Mouse (Mus musculus): ENCODE data around the gene Tpx2.

The Tpx2 gene

DNA sequence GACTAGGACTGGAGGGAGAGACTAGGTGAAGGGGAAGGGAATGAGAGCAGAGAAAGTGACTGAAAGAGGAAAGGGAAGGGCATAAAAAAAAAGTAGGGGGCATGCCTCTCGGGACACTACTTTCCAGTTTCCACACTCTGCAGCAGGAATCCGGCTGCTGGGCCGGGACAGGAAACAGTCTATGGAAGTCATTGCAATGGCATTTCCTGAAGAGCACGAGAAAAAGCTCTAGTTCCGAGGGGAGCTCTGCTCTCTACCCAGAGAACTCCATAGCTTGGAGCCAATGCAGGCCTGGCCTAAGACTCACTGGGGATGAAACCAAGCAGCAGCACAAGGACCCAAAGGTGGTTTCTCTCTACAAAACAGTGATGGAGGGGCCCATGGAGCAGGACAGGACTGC lies 26.7 kb upstream of the Tpx2 start:
- peak; percentile 58 to 70 for DNase-seq

DNA sequence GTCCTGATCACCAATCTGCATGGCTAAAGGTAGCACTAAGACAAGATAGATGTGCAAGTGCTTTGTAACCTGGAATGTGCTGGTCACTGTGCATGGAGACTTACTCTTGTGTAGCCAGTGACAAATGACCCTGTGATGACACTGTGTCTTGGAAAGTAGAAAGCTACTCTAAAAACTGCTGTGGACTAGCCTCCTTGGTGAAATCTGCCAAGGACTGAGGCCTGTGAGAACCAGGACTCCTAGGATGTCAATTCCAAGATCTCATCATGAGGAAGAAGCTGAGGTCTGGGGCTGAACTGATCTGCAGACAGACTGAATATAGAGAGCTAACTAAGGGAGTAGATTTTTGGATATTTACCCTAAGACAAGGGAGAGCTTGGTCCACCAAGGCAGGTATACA lies 26.2 kb upstream of the Tpx2 start:
- DNase-seq: no peak

DNA sequence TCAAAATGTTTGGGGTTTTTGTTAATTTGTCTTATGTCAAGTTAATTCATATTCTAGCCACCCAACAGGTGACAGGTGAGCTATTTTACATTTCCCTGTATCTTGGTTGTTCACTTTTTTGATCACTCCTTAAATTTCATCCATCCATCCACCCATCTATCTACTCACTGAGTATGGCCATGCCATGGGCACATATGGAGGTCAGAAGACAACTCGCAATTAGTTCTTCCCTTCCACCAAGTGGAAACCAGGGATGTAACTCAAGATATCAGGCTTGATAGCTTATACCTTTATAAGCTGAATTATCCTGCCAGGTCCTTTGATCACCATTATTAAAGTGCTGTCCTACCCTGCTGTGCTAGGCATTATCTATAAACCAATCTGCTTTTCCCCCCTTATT lies 24.0 kb upstream of the Tpx2 start:
- no peak for DNase-seq

DNA sequence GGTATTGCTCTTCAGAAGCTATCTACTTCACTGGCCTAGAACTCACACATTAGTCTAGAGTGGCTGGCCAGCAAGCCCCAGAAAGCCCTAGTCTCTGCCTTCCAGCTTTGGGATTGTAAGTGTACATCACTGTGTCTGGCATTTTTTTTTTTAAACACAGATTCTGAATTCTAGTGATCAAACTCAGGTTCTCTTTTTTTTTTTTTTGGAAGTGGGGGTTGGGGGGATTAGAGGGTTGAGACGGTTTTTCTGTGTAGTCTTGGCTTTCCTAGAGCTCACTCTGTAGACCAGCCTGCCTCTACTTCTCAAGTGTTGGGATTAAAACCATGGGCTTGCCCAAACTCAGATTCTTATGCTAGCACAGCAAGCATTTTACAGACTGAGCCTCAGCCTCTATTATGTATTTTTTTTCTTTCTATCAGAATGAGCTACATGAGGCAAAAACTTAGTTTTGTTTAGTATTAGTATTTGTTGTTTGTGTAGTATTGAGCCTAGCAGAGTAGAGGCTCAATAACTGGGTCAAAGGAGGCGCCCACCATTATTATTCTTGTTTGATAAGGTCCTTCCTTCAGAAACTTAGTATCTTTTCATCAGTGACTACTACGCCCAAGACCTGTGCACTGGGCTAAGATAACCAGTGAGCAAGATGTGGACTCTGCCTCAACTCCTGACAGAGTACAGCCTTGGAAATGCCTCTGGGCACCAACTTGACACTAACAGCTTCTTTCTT lies 23.2 kb upstream of the Tpx2 start:
- no peak for DNase-seq

DNA sequence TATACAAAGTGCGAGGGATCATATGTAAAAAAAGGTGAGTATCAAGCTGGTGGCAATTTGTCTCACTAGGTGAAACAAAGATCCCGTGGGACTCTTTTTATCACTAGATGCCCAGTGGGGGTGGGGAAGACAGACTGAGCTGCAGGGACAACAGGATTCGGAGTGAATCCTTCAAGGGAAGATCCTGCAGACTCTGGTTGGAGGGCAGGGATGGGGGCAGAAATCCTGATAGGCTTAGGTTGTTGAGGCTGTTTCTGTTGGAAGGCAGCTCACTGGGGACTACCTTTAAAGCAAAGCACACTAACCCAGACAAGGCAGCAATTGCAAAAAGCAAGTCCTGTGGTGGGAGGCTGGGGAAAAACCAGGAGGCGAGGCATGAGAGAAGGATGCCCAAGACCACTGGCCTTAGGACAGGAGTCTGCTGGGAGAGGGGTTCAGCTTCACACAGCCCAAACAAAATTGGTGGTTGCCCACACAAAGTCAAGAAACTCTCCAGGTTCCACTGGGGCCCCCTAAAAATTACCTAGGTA lies 22.5 kb upstream of the Tpx2 start:
- no peak for DNase-seq

DNA sequence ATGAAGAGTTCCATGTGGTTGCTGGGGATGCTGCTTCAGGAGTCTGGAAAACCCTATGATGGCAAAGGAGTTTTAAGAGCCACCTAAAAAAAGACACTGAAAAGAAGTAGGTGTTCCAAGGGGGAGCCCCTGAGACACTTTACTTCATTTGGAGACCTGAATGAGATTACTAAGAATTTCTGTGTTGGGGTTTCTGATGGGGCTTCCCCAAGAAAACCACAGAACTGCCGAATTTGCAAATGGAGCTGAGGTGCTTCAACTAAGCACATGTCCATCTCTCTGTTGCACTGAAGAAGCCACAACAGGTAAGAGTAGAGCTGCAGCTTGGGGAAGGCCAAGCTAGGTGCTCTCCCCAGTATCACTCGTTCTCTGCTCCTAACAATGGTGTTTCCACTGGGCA lies 22.1 kb upstream of the Tpx2 start:
- DNase-seq: no peak

DNA sequence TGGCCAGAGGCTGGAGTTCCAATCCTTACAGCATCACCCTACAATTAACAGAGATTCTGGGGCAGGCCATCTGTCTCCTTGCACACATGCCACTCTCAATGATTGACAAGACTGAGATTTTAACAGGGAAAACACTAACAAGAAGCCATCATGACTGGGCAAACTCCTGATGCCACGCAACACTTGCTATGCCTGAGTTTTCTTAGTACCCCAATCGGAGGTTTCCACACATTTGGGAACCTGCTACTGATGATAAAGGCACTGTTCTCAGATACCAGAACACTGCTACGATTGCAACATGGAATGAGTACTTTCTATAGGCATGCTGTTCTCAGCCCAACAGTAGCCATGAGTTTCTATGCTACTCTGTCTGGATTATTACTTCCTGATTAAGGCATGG lies 21.3 kb upstream of the Tpx2 start:
- DNase-seq: no peak

DNA sequence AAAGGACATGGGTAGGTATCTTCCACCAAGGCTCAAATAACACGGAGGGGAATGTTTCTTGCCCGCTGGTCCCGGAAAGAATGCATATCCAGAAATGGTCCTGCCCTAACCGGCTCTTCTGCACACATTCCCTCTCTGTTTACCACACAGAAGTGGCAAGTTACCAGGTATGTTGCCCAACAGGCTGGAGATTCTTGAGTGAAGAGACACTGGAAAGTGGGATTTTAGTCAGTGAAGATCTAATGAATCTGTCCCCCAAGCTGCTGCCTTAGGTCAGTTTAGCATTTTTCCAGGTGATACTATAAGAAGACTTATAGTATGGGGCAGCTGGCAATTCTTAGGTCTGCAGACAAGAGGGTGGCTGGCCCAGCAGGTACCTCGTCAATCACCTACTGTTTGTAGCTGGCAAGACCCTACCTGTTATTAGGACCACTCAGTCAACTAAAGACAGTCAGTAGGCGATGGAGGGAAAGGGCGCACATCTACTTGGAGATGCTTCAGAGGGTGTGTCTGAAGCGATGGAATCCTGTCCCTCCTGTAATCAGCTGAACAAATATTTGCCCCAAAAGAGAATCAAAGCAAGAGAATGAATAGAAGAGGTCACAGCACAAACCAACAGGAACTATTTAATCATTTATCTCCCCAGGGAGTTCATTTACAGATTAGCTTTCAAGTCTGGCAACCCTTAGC lies 20.3 kb upstream of the Tpx2 start:
- DNase-seq: no peak

DNA sequence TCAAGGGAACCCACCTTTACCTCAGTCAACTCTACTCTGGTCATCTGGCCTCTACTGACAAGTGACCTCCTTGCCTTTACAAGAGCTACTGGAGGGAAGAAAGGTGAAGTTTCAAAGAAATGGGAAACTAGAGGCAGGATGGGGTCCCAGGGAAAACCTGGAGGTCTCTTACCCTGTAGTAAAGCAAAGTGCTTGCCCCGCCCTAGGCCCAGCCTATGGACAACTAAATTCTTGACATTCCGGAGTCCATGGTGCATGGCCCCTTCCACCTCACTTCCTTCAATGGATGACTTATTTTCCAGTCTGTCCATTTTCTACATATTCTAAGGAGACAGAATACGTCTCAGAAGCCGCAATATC lies 19.8 kb upstream of the Tpx2 start:
- peak; percentile 79 to 80 for DNase-seq

DNA sequence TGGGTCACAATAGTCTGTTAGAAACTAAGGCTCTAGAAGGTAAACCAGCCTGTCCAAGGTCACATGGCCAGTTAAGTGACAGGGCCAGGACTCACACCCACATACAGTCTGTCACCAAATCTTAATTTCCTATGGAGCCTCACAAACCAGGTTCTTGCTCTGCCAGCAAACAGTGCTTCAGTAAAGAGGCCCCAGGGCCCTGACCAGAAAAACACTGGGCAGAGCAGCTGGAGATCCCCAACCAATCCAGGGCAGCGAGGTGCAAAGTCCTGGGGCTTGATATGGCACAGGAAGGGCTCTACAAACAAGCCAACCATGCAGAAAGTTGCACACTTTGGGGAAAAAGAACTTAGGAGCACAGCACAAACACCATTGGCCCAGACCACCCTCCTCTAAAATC lies 19.2 kb upstream of the Tpx2 start:
- peak; percentile 81 for DNase-seq

DNA sequence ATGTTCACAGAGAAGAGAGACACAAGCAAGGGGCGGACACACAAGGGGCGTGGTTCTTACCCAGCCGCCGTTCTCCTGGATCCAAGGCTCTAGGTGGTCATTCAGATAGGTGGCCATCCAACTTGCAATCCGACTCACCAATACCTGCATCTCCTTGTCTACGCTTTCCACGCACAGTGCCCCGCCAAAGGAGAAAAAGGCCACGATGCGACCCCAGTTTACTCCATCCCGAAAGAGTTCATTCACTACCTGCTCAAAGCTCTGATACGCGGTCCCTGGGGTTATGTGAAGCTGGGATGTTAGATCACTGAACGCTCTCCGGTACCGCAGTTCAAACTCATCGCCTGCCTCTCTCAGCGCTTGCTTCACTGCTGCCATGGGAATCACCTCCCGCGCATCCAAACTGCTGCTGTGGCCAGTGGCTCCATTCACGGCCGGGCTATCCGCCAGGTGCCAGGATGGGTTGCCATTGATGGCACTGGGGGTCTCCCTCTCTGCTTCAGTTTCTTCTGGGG lies 18.3 kb upstream of the Tpx2 start:
- DNase-seq: peak in 1 of 2 experiments; percentile 58

DNA sequence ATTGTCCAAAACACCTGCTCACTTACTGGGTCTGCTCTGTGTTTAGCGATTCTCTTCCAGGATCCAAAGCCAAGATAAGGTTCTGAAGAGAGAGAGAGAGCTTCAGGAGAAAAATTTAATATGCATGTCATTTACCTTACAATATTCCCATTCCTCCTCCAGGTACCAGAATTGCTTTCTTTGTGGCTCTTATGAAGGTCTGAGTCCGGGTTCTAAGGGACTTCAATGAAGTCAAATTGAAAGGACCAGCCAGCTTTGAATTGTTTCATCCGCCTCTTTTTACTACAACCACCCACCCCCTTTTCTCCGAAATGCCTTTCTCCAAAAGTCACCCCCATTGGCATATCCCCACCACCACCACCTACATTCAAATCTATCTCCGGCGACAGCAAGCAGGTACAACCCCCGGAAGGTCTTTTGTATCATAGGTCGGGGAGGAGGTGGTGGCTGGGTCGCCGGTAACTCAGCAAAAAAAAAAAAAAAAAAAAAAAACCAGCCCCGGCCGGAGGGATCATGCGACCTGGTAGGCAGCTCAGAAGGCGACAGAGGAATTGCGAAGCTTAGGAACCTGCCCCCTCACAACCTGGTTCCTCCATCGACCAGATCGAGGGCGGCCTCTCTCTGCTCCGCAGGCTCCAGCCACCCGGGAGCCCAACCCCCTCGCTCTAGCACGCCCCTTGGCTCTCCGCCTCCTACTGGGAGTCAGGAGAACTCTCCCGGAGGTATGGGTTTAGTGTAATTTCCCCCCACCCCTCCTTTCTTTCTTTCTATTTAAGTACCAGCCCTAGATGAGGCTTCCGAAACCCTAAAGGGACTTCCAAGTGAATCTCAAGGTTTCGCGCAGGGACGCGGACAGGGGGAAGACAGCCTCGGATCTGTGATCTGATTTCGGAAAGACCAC lies 17.5 kb upstream of the Tpx2 start:
- peak; percentile 94 for DNase-seq

DNA sequence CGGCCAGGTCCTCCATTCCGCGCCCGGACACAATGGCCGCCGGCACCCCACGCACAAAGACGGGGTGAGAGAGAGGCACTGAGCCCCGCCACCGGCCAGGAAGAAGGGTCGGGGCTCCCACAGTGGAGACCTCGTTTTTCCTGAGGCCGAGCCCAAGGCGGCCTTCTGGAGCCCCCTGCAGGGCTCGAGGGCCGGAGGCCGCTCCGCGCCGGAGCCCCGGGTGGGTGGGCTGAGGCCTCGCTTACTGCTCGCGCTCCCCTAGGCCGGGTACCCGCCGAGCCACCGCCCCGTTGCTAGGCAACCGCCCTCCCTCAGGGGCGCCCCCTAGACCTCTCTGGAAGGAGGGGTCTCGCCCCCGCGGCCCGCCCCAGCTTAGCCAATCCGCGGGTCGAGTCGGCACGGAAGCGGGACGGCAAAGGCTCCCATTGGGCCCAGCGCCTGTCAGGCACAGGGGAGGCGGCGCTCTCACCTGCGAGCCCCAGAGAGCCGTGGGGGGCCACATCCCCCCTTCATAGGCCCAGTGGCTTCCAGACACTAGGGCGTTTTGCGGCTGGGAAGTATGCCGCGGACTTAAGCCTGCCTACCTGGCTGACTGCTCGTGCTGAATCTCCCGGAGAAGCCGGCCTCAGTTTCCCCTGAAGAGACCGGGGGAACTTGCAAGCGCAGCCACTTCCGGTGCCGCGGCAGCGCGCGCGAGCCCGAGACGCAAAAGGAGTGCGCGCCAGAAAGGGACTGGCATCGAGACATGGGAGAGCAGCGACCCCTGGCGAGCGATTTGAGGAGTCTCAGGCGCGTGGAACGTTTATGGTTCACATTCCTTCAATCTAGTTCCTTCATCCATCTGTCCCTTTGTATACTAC lies 16.5 kb upstream of the Tpx2 start, which contains the start of gene Bcl2l1:
TSS of gene Bcl2l1 (minus strand) at position 710 of the 860 bp plus-strand sequence.
- peak; percentile 96 to 97 for DNase-seq

DNA sequence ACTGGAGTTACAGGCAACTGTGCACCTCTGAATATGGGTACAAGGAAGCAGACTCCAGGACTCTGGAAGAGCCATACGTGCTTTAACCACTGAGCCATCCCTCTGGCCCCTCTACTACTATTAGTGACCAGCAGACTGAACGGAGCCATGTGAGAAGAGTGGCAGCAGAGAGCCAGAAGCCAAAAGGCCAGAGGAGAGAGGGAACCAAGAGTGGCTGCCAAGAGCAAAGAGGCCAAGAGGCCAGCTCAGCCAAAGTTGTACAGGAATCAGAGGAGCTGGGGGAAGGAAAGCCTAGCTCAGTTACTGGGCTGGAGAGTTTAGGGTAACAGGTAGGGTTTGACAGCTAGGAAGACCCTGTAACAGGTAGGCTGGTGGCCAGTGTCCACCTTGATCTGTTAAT lies 8.5 kb upstream of the Tpx2 start:
- peak in 1 of 2 experiments; percentile 45 for DNase-seq

DNA sequence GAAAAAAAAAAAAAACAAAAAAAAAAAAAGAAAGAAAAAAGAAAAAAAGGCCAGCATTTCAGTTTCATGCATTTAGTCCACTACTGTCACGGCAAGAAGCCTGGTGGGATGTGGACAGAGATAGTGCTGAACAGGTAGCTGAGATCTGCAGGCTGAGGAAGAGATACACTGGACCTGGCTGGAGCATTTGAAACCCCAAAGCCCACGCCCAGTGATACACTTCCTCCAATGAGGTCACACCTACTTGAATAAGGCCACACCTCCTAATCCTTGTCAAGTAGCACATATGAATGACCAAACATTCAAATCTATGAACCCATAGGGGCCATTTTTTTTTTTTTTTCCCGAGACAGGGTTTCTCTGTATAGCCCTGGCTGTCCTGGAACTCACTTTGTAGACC lies 5.0 kb upstream of the Tpx2 start:
- DNase-seq: no peak

DNA sequence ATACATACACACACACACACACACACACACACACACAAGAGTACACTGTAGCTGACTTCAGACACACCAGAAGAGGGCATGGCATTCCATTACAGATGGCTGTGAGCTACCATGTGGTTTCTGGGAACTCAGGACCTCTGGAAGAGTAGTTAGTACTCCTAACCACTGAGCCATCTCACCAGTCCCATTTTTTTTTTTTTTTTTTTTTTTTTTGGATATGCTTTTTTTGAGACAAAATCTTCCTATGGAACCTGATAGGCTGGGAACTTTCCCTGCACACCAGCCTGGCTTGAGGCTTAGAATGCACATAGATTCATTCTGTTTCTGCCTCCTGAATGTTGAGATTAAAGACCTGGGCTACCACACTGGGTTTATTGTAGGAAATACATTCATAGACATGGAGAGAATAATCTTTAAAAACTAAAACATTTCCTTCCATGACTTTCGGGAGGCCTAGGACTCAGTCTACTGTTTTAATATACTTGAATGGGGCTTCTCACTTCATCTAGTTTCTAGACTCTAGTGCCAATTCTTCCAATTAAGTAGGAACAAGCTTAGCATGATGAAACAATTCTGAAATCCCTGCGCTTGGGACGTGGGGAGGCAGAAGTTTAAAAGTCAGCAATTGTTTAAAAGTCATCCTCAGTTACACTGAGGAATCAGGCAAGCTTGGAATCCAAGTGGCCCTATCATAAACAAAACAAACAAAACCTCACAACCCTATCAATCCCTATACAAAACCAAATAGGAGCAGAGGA lies 528 bp upstream of the Tpx2 start:
- DNase-seq: no peak

DNA sequence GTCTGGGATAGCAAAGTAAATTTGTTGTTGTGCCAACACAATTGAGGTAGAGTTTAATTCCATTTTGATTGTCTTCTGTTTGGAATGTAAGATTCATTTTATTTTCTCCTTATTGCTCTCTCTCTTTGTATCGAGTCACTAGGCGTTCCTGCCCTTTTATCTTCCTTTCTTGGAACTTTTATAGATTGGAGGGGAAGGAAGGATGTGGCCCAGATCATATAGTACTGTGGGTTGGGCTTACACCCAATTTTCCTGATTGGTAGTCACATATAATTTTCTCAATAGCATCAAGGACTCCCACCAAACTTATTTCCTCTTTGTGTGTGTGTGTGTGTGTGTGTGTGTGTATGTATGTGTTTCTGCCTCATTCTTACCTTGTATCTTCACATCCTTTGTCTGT lies 702 bp downstream of the Tpx2 start:
- DNase-seq: no peak

DNA sequence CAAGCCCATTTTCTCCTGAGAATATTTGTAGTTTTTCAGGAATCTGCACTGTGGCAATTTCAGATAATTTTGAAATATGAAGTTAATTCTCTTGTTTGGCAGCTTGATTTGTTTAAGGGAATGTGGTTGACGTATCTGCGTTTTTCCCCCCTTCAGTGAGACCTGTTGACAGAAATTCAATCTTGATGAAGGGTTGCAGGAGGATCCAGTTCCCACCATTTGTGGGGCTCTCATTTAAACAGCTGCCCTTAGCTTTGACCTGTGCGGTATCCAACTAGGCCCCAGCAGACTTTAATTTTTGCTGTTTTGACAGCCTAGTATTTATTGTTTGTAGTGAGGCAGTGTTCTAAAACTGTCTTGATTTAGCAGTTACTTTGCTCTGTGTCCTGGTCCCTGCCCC lies 11.7 kb downstream of the Tpx2 start:
- DNase-seq: no peak

DNA sequence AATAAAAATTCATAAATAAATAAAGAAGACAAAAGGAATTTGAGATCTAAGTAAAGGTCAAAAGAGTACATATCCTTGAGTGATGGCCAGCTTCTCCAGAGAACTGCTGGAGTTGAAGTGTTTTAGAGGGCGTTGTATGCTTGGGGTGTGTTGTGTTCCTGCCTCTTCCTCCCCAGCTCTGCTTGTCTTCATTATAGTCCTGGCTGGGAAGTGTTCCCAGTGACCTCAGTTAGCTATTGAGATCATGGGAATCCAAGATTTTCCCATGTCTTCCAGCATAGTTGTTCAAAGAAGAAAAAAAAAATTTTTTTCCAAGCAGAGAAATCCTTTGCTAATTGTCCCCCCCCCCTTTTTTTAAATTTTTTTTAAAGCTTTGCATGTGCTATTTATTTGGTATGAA lies 14.1 kb downstream of the Tpx2 start:
- DNase-seq: no peak

DNA sequence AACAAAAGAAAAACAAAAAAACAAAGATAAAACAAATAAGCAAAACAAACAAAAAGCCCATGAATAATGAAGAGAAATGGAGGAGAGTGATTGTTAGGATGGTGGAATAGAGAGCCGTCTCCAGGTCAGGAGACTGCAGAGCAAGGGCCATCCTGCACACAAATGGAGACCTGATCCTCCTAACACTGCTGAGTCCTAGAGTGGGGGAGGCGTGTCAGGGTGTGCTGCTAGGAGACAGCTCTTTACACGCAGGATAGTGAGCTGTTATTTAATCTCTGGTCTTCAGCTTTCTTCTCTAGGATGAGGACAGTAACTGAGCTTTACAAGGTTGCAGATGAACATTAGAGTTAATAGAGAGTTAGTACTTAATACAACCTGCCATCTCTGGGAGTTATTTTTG lies 14.9 kb downstream of the Tpx2 start:
- DNase-seq: no peak

DNA sequence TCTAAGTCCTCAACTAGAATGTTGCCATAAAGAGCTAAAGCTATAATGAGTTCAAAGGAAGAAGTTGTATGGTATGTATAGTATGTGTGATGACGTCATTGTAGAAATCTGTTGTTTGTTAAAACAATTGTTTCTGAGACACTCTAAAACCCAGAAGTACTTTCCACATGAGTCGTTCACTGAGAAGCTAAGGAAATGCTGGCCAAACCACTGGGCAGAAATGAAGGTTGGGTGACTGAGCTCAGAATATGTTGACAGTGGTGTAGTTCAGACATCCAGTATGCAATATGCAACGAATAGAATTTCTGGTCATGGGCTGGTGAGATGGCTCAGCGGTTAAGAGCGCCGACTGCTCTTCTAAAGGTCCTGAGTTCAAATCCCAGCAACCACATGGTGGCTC lies 15.6 kb downstream of the Tpx2 start:
- no peak for DNase-seq
